Comparison of ENCODE assay signal across 8 mouse cellular contexts in the genomic region with DNA sequence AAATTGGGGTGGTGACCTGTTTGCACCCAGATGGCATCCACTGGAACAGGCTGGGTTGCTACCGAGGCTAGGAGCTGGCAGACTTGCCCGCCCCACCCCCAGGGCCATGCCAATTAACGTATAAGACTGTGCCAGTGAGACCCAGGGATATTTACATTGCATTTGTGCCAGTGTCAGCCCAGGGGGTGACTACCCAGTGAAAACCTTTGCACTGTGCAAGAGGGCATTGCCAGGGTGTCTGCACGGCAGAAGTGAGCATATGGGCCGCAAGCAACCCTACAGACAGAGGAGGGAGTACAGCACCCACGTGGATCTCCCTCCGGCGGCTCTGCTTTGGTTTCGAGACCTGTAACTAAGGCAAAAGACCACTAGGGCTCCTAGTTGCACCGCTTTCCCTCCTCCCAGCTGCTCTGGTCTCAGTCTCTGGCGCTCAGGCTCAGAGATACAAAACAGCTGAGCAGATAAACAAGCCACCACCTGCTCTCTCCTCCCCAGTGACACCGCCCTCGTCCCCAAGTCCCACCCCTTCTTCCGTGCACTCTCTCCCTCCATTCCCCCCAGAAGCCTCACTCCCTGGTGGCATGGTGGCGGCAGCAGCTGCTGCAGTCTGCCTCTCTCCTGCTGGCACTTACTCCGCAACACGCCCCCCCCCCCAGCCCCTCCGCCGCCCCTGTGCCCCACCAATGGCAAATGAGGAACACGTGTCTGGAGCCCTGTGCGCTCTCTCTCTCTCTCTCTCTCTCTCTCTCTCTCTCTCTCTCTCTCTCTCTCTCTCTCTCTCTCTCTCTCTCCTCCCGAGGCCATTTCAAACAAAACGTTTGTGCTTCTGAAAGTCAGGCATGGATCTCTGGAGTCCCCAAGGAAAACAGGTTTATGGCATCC. TPM values are rescaled to one million over a fixed set of nuclear protein-coding genes. Genes with fewer than 3 reads are reported as not detected.
DNase-seq lines count a peak whose midpoint lies in the region; ATAC-seq and TF ChIP-seq lines count a peak whose summit lies in the region.

No protein-coding gene starts in this region.

- no peak overlapping the region for H3K27ac ChIP-seq in bone marrow macrophage, adult 2 months (ENCODE audit: insufficient read depth, low read depth, low read length)
- H3K27ac ChIP-seq in embryonic facial prominence, embryonic 15.5 days (replicated peaks): peak overlapping the region; percentile 56
- H3K27ac ChIP-seq in heart, embryonic 13.5 days (replicated peaks): no peak overlapping the region
- H3K27ac ChIP-seq in liver, embryonic 16.5 days (ENCODE audit: low read length): peak overlapping the region; percentile 91
- peak overlapping the region; percentile 59 for H3K27ac ChIP-seq in neural tube, embryonic 12.5 days

- ATAC-seq in embryonic facial prominence, embryonic 15.5 days (ENCODE audit: insufficient number of reproducible peaks, low FRiP score, low TSS enrichment, low read depth): peak; percentile 91
- peak; percentile 74 for ATAC-seq in heart, embryonic 13.5 days (ENCODE audit: extremely low read depth, insufficient number of reproducible peaks, low FRiP score, low TSS enrichment)
- peak; percentile 99 for ATAC-seq in liver, embryonic 16.5 days (ENCODE audit: low read depth)
- peak; percentile 93 for ATAC-seq in neural tube, embryonic 12.5 days (ENCODE audit: low FRiP score, low read depth)

- peaks cover 4% of the 10 kb centered on the region for H3K4me1 ChIP-seq in bone marrow macrophage, adult 2 months (ENCODE audit: control insufficient read depth, insufficient read depth, low read length)
- peaks cover 22% of the 10 kb centered on the region for H3K4me1 ChIP-seq in embryonic facial prominence, embryonic 15.5 days
- peaks cover 19% of the 10 kb centered on the region for H3K4me1 ChIP-seq in heart, embryonic 13.5 days
- peaks cover 36% of the 10 kb centered on the region for H3K4me1 ChIP-seq in liver, embryonic 16.5 days (ENCODE audit: control insufficient read depth, low read depth, low read length)
- H3K4me1 ChIP-seq in neural tube, embryonic 12.5 days: peaks cover 32% of the 10 kb centered on the region

- H3K27me3 ChIP-seq in embryonic facial prominence, embryonic 15.5 days: 0 out of 2 replicates have a peak, but pooled peaks cover 3% of the 10 kb centered on the region
- H3K27me3 ChIP-seq in heart, embryonic 13.5 days (replicated peaks): peaks cover 12% of the 10 kb centered on the region
- H3K27me3 ChIP-seq in liver, embryonic 16.5 days (ENCODE audit: control insufficient read depth, insufficient read depth, low read depth, low read length): no peaks in the 10 kb centered on the region
- no peaks in the 10 kb centered on the region for H3K27me3 ChIP-seq in neural tube, embryonic 12.5 days (replicated peaks)

- peak overlapping the region; percentile 51 for H3K4me3 ChIP-seq in bone marrow macrophage, adult 2 months (ENCODE audit: insufficient read depth, low read length)
- peak overlapping the region; percentile 38 for H3K4me3 ChIP-seq in embryonic facial prominence, embryonic 15.5 days (replicated peaks)
- H3K4me3 ChIP-seq in heart, embryonic 13.5 days: peak overlapping the region; percentile 56
- H3K4me3 ChIP-seq in liver, embryonic 16.5 days (ENCODE audit: low read depth, low read length): peak overlapping the region; percentile 61
- peak overlapping the region; percentile 40 for H3K4me3 ChIP-seq in neural tube, embryonic 12.5 days

- peak overlapping the region; percentile 87 for H3K4me2 ChIP-seq in embryonic facial prominence, embryonic 15.5 days (replicated peaks)
- H3K4me2 ChIP-seq in heart, embryonic 13.5 days: peak overlapping the region; percentile 99
- H3K4me2 ChIP-seq in liver, embryonic 16.5 days (ENCODE audit: low read depth, low read length): peak overlapping the region; percentile 91
- H3K4me2 ChIP-seq in neural tube, embryonic 12.5 days (replicated peaks): peak overlapping the region; percentile 83

- no peak overlapping the region for H3K9ac ChIP-seq in embryonic facial prominence, embryonic 15.5 days
- peak overlapping the region; percentile 77 for H3K9ac ChIP-seq in heart, embryonic 13.5 days
- H3K9ac ChIP-seq in liver, embryonic 16.5 days (ENCODE audit: low read depth, low read length): peak overlapping the region; percentile 67
- peak overlapping the region; percentile 44; the same call in 1 of the 2 replicates for H3K9ac ChIP-seq in neural tube, embryonic 12.5 days

- no peaks in the 10 kb centered on the region for H3K9me3 ChIP-seq in embryonic facial prominence, embryonic 15.5 days (replicated peaks)
- H3K9me3 ChIP-seq in heart, embryonic 13.5 days: no peaks in the 10 kb centered on the region
- H3K9me3 ChIP-seq in liver, embryonic 16.5 days (replicated peaks; ENCODE audit: control insufficient read depth, low read length): no peaks in the 10 kb centered on the region
- H3K9me3 ChIP-seq in neural tube, embryonic 12.5 days: no peaks in the 10 kb centered on the region

- TF ChIP-seq CTCF in bone marrow macrophage, adult 2 months (IDR thresholded peaks at IDR 0.05; ENCODE audit: low read depth, low read length): no peak

- TF ChIP-seq POLR2A in bone marrow macrophage, adult 2 months (IDR thresholded peaks at IDR 0.05; ENCODE audit: borderline replicate concordance, low read depth, low read length): no peak

- H3K36me3 ChIP-seq in embryonic facial prominence, embryonic 15.5 days: no peaks in the 10 kb centered on the region
- H3K36me3 ChIP-seq in heart, embryonic 13.5 days: no peaks in the 10 kb centered on the region
- H3K36me3 ChIP-seq in liver, embryonic 16.5 days (ENCODE audit: control insufficient read depth, insufficient read depth): no peaks in the 10 kb centered on the region
- H3K36me3 ChIP-seq in neural tube, embryonic 12.5 days: no peaks in the 10 kb centered on the region

- DNase-seq in CD8-positive naive resting alpha-beta T cell, adult 2 months (ENCODE audit: low read depth in 2 of 2, low spot score in 2 of 2): peak; percentile 60 to 64
- DNase-seq in kidney, postnatal 25 days: peak; percentile 53 to 63
- peak; percentile 86 to 92 for DNase-seq in thymus, adult 18-20 months

- 0% methylated on average over 22 of the region's 23 CpGs for WGBS in embryonic facial prominence, embryonic 15.5 days
- WGBS in heart, embryonic 13.5 days: under 1% methylated on average over 20 of the region's 23 CpGs
- under 1% methylated on average over 22 of the region's 23 CpGs for WGBS in liver, embryonic 16.5 days (ENCODE audit: insufficient replicate concordance)
- under 1% methylated on average over 22 of the region's 23 CpGs for WGBS in neural tube, embryonic 12.5 days

RNA-seq across cellular contexts. Expression of gene Hdhd5, which starts 49.0 kb away (rescaled TPM):
- polyA plus RNA-seq in bone marrow macrophage, adult 2 months (2012; ENCODE audit: insufficient read depth, insufficient read length, missing spikeins): 8.5 and 10.5 TPM in 2 replicates
- 17.6 and 18.0 TPM in 2 replicates for polyA plus RNA-seq in embryonic facial prominence, embryonic 15.5 days (2015; fragmentation: Nextera tagmentation; extraction: Ambion mirVana)
- polyA plus RNA-seq in heart, embryonic 13.5 days (2015; fragmentation: Nextera tagmentation; extraction: Ambion mirVana): 13.3 and 14.1 TPM in 2 replicates
- 8.9 and 9.5 TPM in 2 replicates for polyA plus RNA-seq in liver, embryonic 16.5 days (2015; fragmentation: Nextera tagmentation; extraction: Ambion mirVana)
- polyA plus RNA-seq in neural tube, embryonic 12.5 days (2016; fragmentation: Nextera tagmentation; extraction: Ambion mirVana): 19.9 and 23.6 TPM in 2 replicates

Comparison
In these comparisons a context has a peak if more than half of its experiments do, and no peak if none do; other contexts are left out.
1. H3K27ac ChIP-seq: peak in embryonic facial prominence, embryonic 15.5 days (single experiment), liver, embryonic 16.5 days (single experiment) and neural tube, embryonic 12.5 days (single experiment); none in bone marrow macrophage, adult 2 months (single experiment) and heart, embryonic 13.5 days (single experiment).
2. Peak in every context shown above with its lines, with median percentiles within 50 percentile points of each other: DNase-seq, H3K4me3 ChIP-seq, ATAC-seq and H3K4me2 ChIP-seq.